Mouse (Mus musculus) testis, postnatal 14 days (tissue): ENCODE measurements around the gene Pard3.

Experiments
- DNase-seq: peaks from one replicate; pipeline ENCODE4 v3.0.0; 2021; ENCODE audit warnings: low spot score

Gene Pard3

GRCm38 (mm10) chr8:127438625-127439391 lies 375.1 kb downstream of the Pard3 start:
- DNase-seq = no peak

GRCm38 (mm10) chr8:127439392-127440160 lies 375.9 kb downstream of the Pard3 start:
- no peak for DNase-seq

- DNase-seq = no peak
Observed at GRCm38 (mm10) chr8:127440161-127440833, 376.6 kb downstream of the Pard3 start.

- DNase-seq = peak; percentile 17
Observed at GRCm38 (mm10) chr8:127440834-127441485, 377.3 kb downstream of the Pard3 start.

GRCm38 (mm10) chr8:127447401-127447800 lies 383.7 kb downstream of the Pard3 start:
- no peak for DNase-seq

GRCm38 (mm10) chr8:127449066-127449840 lies 385.6 kb downstream of the Pard3 start:
- DNase-seq = no peak

- no peak for DNase-seq
Observed at GRCm38 (mm10) chr8:127450954-127451668, 387.4 kb downstream of the Pard3 start.

GRCm38 (mm10) chr8:127452364-127452763 lies 388.7 kb downstream of the Pard3 start:
- no peak for DNase-seq

- no peak for DNase-seq
Observed at GRCm38 (mm10) chr8:127457901-127458300, 394.2 kb downstream of the Pard3 start.

- DNase-seq = no peak
Observed at GRCm38 (mm10) chr8:127461173-127461572, 397.5 kb downstream of the Pard3 start.

GRCm38 (mm10) chr8:127462378-127462935 lies 398.8 kb downstream of the Pard3 start:
- no peak for DNase-seq

GRCm38 (mm10) chr8:127464300-127464699 lies 400.6 kb downstream of the Pard3 start:
- no peak for DNase-seq

- DNase-seq = no peak
Observed at GRCm38 (mm10) chr8:127472204-127472603, 408.5 kb downstream of the Pard3 start.

- no peak for DNase-seq
Observed at GRCm38 (mm10) chr8:127480003-127480402, 416.3 kb downstream of the Pard3 start.

- DNase-seq = no peak
Observed at GRCm38 (mm10) chr8:127485618-127486017, 421.9 kb downstream of the Pard3 start.

- no peak for DNase-seq
Observed at GRCm38 (mm10) chr8:127491963-127492362, 428.3 kb downstream of the Pard3 start.

GRCm38 (mm10) chr8:127495226-127495780 lies 431.6 kb downstream of the Pard3 start:
- DNase-seq = no peak

GRCm38 (mm10) chr8:127498997-127499719 lies 435.5 kb downstream of the Pard3 start:
- DNase-seq = no peak

GRCm38 (mm10) chr8:127499720-127500114 lies 436.0 kb downstream of the Pard3 start:
- no peak for DNase-seq
